Mouse (Mus musculus) adrenal gland, postnatal 14 days (tissue): ENCODE data around the gene Krtap21-1. TPM values are rescaled to one million over a fixed set of nuclear protein-coding genes. Genes with fewer than 3 reads are reported as not detected.

Source experiments
- DNase-seq: peaks from one replicate; pipeline ENCODE4 v3.0.0; 2021; ENCODE audit warnings: mixed read lengths
- long read RNA-seq, 2 experiments: library from polyadenylated mRNA; stranded (forward); transcript quantifications; one replicate each; pipeline ENCODE4 v2.0.0; 2021
- total RNA-seq: library from RNA; stranded (reverse); gene quantifications from 2 replicates; pipeline ENCODE4 v1.2.3, GENCODE M21; 2021

Krtap21-1 gene
- total RNA-seq, result not detected in 2 replicates
- long read RNA-seq, experiment 1, result 0 reads
- long read RNA-seq, experiment 2, result 0 reads

DNA sequence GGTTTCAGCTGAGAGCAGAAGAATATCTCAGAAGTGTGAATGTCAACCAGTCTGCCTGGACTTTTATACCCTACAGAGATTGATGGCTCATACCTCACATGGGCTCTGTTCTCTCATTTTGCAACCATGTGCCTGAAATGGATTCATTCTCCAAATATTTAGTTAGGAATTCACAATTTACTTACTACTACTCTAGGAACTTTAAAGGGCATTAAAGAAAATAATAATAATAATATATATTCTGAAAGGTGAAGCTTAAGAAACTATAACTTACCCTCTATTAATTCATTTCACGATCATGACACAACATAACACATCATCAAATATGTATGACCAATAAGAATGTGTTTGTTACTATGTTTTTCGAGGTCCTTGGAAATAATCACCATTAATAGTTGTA is at the start of gene Krtap21-1:
TSS of gene Krtap21-1 (minus strand) at position 101 of the 400 bp plus-strand sequence.
- DNase-seq, result no peak

DNA sequence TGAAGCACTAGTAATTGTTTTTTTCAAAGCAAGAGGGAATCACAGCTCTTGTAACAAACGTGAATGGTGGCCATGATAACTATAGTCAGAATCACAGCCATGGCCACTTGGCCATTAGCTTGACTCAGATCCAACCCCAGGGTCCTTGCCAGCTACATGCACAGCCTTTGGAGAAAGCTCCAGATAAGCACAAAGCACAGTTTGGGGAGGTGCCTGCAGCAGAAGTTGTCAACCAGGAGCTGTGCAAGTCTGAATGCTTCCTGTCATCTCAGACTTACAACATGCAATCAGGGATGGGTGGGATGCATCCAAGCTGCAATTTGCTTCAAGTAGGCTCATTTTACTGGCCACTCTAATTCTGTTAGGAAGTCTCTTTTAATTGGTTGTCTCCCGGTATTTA is 25.9 kb upstream of the Krtap21-1 start:
- no peak for DNase-seq

DNA sequence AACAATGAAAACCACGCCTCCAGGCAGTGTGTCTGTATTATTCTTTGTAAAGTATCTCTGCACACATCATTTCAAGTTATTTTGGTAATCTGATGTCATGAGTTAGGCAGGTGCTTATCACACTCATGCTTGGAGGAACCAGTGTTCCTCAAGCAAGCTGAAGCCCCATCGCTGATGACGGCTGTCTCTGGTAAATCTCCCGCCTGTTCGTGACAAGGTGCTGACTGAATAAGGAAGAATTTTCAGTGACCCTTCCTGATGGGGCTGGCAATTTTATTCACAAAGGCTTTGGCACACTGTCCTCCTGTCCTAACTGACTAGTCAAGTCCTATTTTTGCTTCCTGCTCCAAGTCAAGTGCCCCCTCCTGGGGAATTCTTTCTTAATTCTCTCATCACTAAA is 21.6 kb upstream of the Krtap21-1 start:
- DNase-seq, result no peak

DNA sequence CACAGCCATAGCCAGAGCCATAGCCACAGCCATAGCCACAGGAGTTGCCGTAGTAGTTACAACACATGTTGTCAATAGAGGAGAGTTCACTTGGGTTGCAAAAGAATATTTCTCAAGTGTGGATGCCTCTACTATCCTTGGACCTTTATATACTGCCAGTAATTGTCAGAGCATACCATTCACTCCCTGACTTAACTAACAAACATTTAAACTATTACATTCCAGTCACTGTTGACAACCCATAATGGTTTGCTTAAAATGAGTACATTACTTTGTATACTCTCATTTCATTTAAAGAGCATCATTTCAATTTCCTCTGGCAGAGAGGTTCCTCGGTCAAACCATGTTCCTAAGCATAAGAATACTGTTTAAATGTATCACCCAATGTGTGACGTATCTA is 16.3 kb upstream of the Krtap21-1 start, which contains the start of gene Krtap6-2:
TSS of gene Krtap6-2 (minus strand) at position 101 of the 400 bp plus-strand sequence.
- DNase-seq, result no peak

DNA sequence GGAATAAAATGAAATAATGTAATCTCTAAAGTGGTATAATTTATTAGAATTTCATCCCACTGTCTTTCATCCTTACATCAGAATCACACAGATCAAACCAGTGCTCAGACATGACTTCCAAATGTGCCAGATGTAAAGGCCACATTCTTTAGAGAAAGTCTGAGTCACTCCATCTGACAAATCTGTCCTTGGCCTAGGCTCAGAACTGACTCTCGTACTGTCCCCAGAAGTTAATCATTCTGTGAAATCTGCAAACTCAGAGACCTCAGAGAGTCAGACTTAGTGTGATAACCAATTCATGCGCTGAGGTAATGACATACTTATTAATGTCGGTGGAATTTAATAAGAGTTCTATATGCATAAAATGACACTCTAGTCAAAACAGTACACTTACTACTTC is 12.6 kb upstream of the Krtap21-1 start:
- peak; percentile 24 for DNase-seq

DNA sequence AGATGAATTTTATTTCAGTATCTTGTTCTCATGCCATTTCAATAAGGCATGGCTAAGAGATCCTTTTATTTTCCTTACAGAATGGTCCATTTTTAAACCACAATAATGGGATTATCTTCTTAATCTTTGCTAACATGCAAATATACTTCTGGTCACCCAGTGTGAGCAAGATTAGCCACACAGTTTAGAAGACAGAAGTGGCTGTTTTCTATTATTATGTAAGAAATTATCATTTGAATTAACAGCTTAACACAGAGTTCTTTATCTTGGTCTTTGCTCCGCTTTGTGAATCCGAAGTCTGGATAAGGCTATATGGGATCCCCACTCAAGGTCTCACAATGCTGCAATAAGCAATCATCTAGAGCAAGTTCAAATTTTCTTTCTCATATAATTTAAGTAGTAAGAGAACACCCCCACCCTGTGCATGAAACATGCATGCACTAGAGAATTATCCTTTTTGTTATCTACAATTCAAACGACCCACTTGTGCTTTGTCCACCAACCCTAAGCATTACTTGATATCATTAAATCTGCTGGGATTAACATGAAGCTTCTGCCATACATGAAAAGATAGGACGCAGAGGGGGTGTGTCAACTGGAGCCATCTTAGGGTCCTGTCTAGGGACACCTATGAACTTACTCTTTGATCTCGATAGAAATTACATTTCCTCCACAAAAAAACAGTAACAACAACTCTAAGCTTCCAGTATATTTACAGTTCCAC is 6.8 kb upstream of the Krtap21-1 start:
- DNase-seq, result no peak

DNA sequence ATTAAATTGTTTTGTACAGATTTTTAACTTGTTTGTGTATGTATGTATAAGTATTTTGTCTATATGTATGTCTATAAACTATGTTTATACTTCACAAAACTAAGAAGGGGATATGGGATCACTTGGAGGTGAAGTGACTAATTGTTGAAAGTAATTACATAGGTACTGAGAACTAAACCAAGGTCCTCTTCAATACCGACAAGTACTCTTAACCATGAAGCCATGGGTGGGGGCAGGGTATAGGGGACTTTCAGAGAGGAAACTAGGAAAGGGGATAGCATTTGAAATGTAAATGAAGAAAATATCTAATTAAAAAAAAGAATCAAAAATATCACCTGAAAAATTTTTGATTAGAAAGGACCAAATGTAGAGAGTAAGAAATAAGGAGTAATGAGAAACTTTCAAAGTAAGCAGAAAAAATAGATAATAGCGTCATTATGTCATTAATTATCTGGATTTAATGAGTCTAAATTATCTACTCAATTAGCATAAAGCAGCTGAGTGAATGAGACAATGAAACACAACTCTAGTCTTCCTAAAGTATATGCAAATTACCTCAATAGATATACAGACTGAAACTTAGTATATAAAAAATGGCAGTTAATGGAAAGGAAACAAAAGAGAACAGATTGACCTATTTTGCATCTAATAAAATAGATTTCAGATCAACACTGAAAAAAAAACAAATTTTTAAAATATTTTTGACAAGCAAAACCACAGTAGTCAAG is 30.8 kb downstream of the Krtap21-1 start:
- no peak for DNase-seq

Other genes starting within 250 kb of the Krtap21-1 start
- gene Gm9789, start 245.9 kb downstream of the Krtap21-1 start, total RNA-seq, result not detected in 2 replicates
- gene Gm7735, start 234.4 kb downstream of the Krtap21-1 start, total RNA-seq, result not detected in 2 replicates
- gene 1110057P08Rik, start 229.1 kb downstream of the Krtap21-1 start, total RNA-seq, result not detected in 2 replicates
- gene Krtap20-2, start 198.0 kb downstream of the Krtap21-1 start, total RNA-seq, result not detected in 2 replicates
- not detected in 2 replicates for gene Krtap6-2, start 16.2 kb upstream of the Krtap21-1 start, total RNA-seq
- gene Krtap8-1, start 84.1 kb upstream of the Krtap21-1 start, total RNA-seq, result not detected in 2 replicates
- gene Krtap7-1, start 104.5 kb upstream of the Krtap21-1 start, total RNA-seq, result not detected in 2 replicates
- not detected in 2 replicates for gene Krtap11-1, start 167.3 kb upstream of the Krtap21-1 start, total RNA-seq